Mouse (Mus musculus) midbrain, embryonic 10.5 days (tissue): ENCODE measurements around the gene Pafah1b3. TPM values are rescaled to one million over a fixed set of nuclear protein-coding genes. Genes with fewer than 3 reads are reported as not detected.

ENCODE experiments used
- DNase-seq: peaks from one replicate; pipeline ENCODE4 v3.0.0-alpha.2; 2017; ENCODE audit warnings: low spot score
- H3K27ac ChIP-seq: fragments of 300-500 bp; sonication (generic); replicated peaks from 2 replicates; pipeline ENCODE4 v1.5.1; 2016; ENCODE audit warnings: mild to moderate bottlenecking
- H3K27me3 ChIP-seq: fragments of 300-500 bp; sonication (generic); 2 replicates; pipeline ENCODE4 v1.6.1; 2016; ENCODE audit warnings: low read depth, mild to moderate bottlenecking; ENCODE audit not compliant: poor library complexity, severe bottlenecking
- H3K36me3 ChIP-seq: fragments of 300-500 bp; sonication (generic); 2 replicates; pipeline ENCODE4 v1.6.1; 2016; ENCODE audit warnings: mild to moderate bottlenecking, moderate library complexity
- H3K4me1 ChIP-seq: fragments of 300-500 bp; sonication (generic); 2 replicates; pipeline ENCODE4 v1.6.1; 2016
- H3K4me3 ChIP-seq: fragments of 300-500 bp; sonication (generic); 2 replicates; pipeline ENCODE4 v1.5.1; 2016; ENCODE audit warnings: mild to moderate bottlenecking, moderate library complexity
- H3K9me3 ChIP-seq: fragments of 300-500 bp; sonication (generic); replicated peaks from 2 replicates; pipeline ENCODE4 v1.6.1; 2016; ENCODE audit warnings: mild to moderate bottlenecking
- WGBS: fragments of 180-500 bp; shearing (Covaris S2); methylation state at CpG from one replicate; pipeline ENCODE4 v1.1.7; 2016; 5-methylcytosine and 5-hydroxymethylcytosine counted together
- polyA plus RNA-seq: library from polyadenylated mRNA; unstranded; fragments of >200 nt; fragmentation: Nextera tagmentation; extraction: Ambion mirVana; gene quantifications from 2 replicates; pipeline ENCODE4 v1.2.1, GENCODE M21; 2016

Gene Pafah1b3
- polyA plus RNA-seq, 1 experiment from 2014 or later, result 293 TPM

- Histone ChIP-seq H3K4me1 (peaks cover 48% of the 10 kb centered on the region), H3K36me3 (peaks cover 56% of the 10 kb centered on the region), H3K4me3 (peak overlapping the region; percentile 29), H3K27me3 (no peaks in the 10 kb centered on the region), H3K9me3 (peaks cover 9% of the 10 kb centered on the region; the same call in 1 of the 2 replicates), H3K27ac (no peak overlapping the region)
- 91% methylated on average over 5 of the region's 5 CpGs for WGBS
- no peak for DNase-seq
These were observed 13.0 kb downstream of the Pafah1b3 start for GRCm38 (mm10) chr7:25284766-25285165.

GRCm38 (mm10) chr7:25284171-25284570, 13.6 kb downstream of the Pafah1b3 start:
- WGBS, result 91% methylated on average over 2 of the region's 2 CpGs
- H3K36me3 ChIP-seq, result peaks cover 50% of the 10 kb centered on the region
- peaks cover 54% of the 10 kb centered on the region for H3K4me1 ChIP-seq
- H3K27me3 ChIP-seq, result no peaks in the 10 kb centered on the region
- peak overlapping the region; percentile 97; the same call in 1 of the 2 replicates for H3K27ac ChIP-seq
- no peak for DNase-seq
- peaks cover 4% of the 10 kb centered on the region; the same call in 1 of the 2 replicates for H3K9me3 ChIP-seq
- peak overlapping the region; percentile 86 for H3K4me3 ChIP-seq

GRCm38 (mm10) chr7:25283637-25284036, 14.1 kb downstream of the Pafah1b3 start:
- 42% methylated on average over 5 of the region's 5 CpGs for WGBS
- H3K27ac ChIP-seq, result peak overlapping the region; percentile 97
- peaks cover 45% of the 10 kb centered on the region for H3K36me3 ChIP-seq
- H3K27me3 ChIP-seq, result no peaks in the 10 kb centered on the region
- no peaks in the 10 kb centered on the region for H3K9me3 ChIP-seq
- H3K4me1 ChIP-seq, result peaks cover 59% of the 10 kb centered on the region
- DNase-seq, result no peak
- peak overlapping the region; percentile 86 for H3K4me3 ChIP-seq

- no peaks in the 10 kb centered on the region for H3K27me3 ChIP-seq
- H3K36me3 ChIP-seq, result peaks cover 36% of the 10 kb centered on the region
- WGBS, result 1% methylated on average over 32 of the region's 36 CpGs
- peaks cover 67% of the 10 kb centered on the region for H3K4me1 ChIP-seq
- H3K27ac ChIP-seq, result peak overlapping the region; percentile 97
- no peaks in the 10 kb centered on the region for H3K9me3 ChIP-seq
- peak overlapping the region; percentile 86 for H3K4me3 ChIP-seq
- peak; percentile 75 for DNase-seq
These were observed 15.0 kb downstream of the Pafah1b3 start for GRCm38 (mm10) chr7:25282731-25283211.

GRCm38 (mm10) chr7:25281734-25282601, 15.8 kb downstream of the Pafah1b3 start:
- 1% methylated on average over 74 of the region's 108 CpGs for WGBS
- Histone ChIP-seq H3K9me3 (no peaks in the 10 kb centered on the region), H3K4me1 (peaks cover 74% of the 10 kb centered on the region)

GRCm38 (mm10) chr7:25281166-25281733, 16.5 kb downstream of the Pafah1b3 start:
- no peaks in the 10 kb centered on the region for H3K27me3 ChIP-seq
- WGBS, result 27% methylated on average over 12 of the region's 12 CpGs
- DNase-seq, result no peak
- peaks cover 75% of the 10 kb centered on the region for H3K4me1 ChIP-seq
- H3K4me3 ChIP-seq, result peak overlapping the region; percentile 86
- peak overlapping the region; percentile 97 for H3K27ac ChIP-seq
- peaks cover 21% of the 10 kb centered on the region for H3K36me3 ChIP-seq
- H3K9me3 ChIP-seq, result no peaks in the 10 kb centered on the region

More at GRCm38 (mm10) chr7:25281734-25282601, 15.8 kb downstream of the Pafah1b3 start:
- H3K36me3 ChIP-seq, result peaks cover 28% of the 10 kb centered on the region
- H3K27me3 ChIP-seq, result no peaks in the 10 kb centered on the region
- peak overlapping the region; percentile 97 for H3K27ac ChIP-seq
- peak overlapping the region; percentile 86 for H3K4me3 ChIP-seq
- peak; percentile 97 for DNase-seq

GRCm38 (mm10) chr7:25279861-25280791, 17.7 kb downstream of the Pafah1b3 start:
- Histone ChIP-seq H3K36me3 (peaks cover 10% of the 10 kb centered on the region), H3K27me3 (no peaks in the 10 kb centered on the region), H3K4me1 (peaks cover 83% of the 10 kb centered on the region), H3K9me3 (no peaks in the 10 kb centered on the region), H3K27ac (peak overlapping the region; percentile 97), H3K4me3 (peak overlapping the region; percentile 86)
- WGBS, result 5% methylated on average over 6 of the region's 6 CpGs
- peak; percentile 35 for DNase-seq

- peak overlapping the region; percentile 97 for H3K27ac ChIP-seq
- WGBS, result under 1% methylated on average over 49 of the region's 49 CpGs
- peak; percentile 89 for DNase-seq
- no peaks in the 10 kb centered on the region for H3K27me3 ChIP-seq
- peaks cover 82% of the 10 kb centered on the region for H3K4me1 ChIP-seq
- H3K9me3 ChIP-seq, result no peaks in the 10 kb centered on the region
- peaks cover under 1% of the 10 kb centered on the region; the same call in 1 of the 2 replicates for H3K36me3 ChIP-seq
- peak overlapping the region; percentile 86 for H3K4me3 ChIP-seq
These were observed 18.5 kb downstream of the Pafah1b3 start for GRCm38 (mm10) chr7:25279076-25279860.

- under 1% methylated on average over 54 of the region's 60 CpGs for WGBS
- Histone ChIP-seq H3K4me1 (peaks cover 74% of the 10 kb centered on the region), H3K4me3 (peak overlapping the region; percentile 86), H3K27ac (peak overlapping the region; percentile 97), H3K36me3 (peaks cover 6% of the 10 kb centered on the region), H3K27me3 (no peaks in the 10 kb centered on the region), H3K9me3 (no peaks in the 10 kb centered on the region)
- peak; percentile 90 for DNase-seq
These were observed 19.3 kb downstream of the Pafah1b3 start for GRCm38 (mm10) chr7:25278341-25279075.

- H3K4me1 ChIP-seq, result peaks cover 69% of the 10 kb centered on the region
- DNase-seq, result no peak
- no peaks in the 10 kb centered on the region for H3K9me3 ChIP-seq
- WGBS, result 18% methylated on average over 4 of the region's 4 CpGs
- H3K27me3 ChIP-seq, result no peaks in the 10 kb centered on the region
- H3K36me3 ChIP-seq, result peaks cover 12% of the 10 kb centered on the region
- peak overlapping the region; percentile 86 for H3K4me3 ChIP-seq
- H3K27ac ChIP-seq, result peak overlapping the region; percentile 97
These were observed 19.8 kb downstream of the Pafah1b3 start for GRCm38 (mm10) chr7:25277998-25278340.

GRCm38 (mm10) chr7:25277405-25277804, 20.4 kb downstream of the Pafah1b3 start:
- peak overlapping the region; percentile 97 for H3K27ac ChIP-seq
- H3K9me3 ChIP-seq, result no peaks in the 10 kb centered on the region
- WGBS, result 88% methylated on average over 4 of the region's 4 CpGs
- peaks cover 65% of the 10 kb centered on the region for H3K4me1 ChIP-seq
- peaks cover 17% of the 10 kb centered on the region for H3K36me3 ChIP-seq
- peak overlapping the region; percentile 86; the same call in 1 of the 2 replicates for H3K4me3 ChIP-seq
- H3K27me3 ChIP-seq, result no peaks in the 10 kb centered on the region
- DNase-seq, result no peak
